Mouse (Mus musculus) embryo, embryonic 10.5 days (tissue): ENCODE measurements at regions not wholly inside any gene's neighbourhood (a gene's known extent, or its start where the extent isn't known, plus 50 kb on each side); places are given as distances from the start of the nearest gene placed in this dataset.

ENCODE experiments used
- DNase-seq: peaks from one replicate; pipeline ENCODE4 v3.0.0-alpha.2; 2015; ENCODE audit warnings: low spot score

DNA sequence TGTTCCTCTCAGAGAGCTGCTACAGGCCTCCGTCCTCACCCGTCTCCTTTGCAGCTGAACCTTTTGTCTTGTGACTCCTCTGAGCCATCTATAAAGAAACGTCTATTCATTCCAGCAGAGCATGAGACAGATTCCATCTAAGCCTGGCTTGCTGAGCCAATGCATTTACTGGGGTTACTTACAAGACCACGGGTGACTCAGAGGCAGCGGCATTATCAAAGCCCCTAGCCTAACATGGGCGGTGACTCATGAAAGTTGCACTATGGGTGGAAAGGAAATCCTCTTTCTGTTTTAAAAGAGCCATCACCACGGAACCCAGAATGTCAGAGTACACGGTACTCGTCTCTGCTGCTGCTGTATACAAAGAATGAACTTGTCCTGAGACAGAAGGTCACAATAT lies 62.8 kb upstream of the Rbms3 start:
- peak; percentile 9 for DNase-seq

DNA sequence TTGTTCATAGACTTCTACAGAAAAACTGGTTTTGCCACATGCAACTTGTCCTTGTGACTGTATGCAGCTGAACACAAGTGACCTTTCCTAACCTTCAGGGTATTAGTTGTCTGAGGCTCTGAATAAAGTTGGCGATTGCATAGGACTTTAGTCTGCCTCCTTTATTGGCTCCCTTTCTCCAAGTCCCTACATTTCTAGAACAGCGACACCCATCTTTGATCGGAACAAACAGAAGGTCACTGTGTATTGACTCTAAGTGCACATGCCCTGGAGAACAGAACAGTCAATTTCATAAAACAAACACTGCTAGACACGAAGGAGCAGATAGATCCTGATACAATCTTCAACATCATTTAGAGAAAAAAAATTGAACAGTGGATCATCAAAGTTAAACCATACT lies 60.2 kb upstream of the Rbms3 start:
- DNase-seq, result no peak
